Mouse (Mus musculus) kidney, embryonic 16.5 days (tissue): ENCODE data around the gene Slc16a11. TPM values are rescaled to one million over a fixed set of nuclear protein-coding genes. Genes with fewer than 3 reads are reported as not detected.

Source experiments
- ATAC-seq: fragments of 200-750 bp; cut with Nextera tagmentation; 2 replicates; pipeline ENCODE4 v1.8.0; 2017; ENCODE audit warnings: moderate TSS enrichment; ENCODE audit not compliant: low FRiP score, low TSS enrichment
- H3K27ac ChIP-seq: fragments of 300-500 bp; sonication (generic); 2 replicates; pipeline ENCODE4 v1.5.1; 2014; ENCODE audit warnings: low read length
- H3K27me3 ChIP-seq: fragments of 300-500 bp; sonication (generic); 2 replicates; pipeline ENCODE4 v1.6.1; 2014; ENCODE audit warnings: low read length, control low read depth, mixed read lengths; ENCODE audit not compliant: insufficient read depth
- H3K36me3 ChIP-seq: fragments of 300-500 bp; sonication (generic); 2 replicates; pipeline ENCODE4 v1.6.1; 2014; ENCODE audit warnings: low read length, control low read depth, mixed read lengths; ENCODE audit not compliant: insufficient read depth
- H3K4me1 ChIP-seq: fragments of 300-500 bp; sonication (generic); 2 replicates; pipeline ENCODE4 v1.6.1; 2014; ENCODE audit warnings: low read length, control low read depth, mixed read lengths; ENCODE audit not compliant: insufficient read depth
- H3K4me2 ChIP-seq: fragments of 300-500 bp; sonication (generic); replicated peaks from 2 replicates; pipeline ENCODE4 v1.6.1; 2014; ENCODE audit warnings: low read depth, low read length
- H3K4me3 ChIP-seq: fragments of 300-500 bp; sonication (generic); 2 replicates; pipeline ENCODE4 v1.5.1; 2014; ENCODE audit warnings: mild to moderate bottlenecking, low read length
- H3K9ac ChIP-seq: fragments of 300-500 bp; sonication (generic); replicated peaks from 2 replicates; pipeline ENCODE4 v1.6.1; 2014; ENCODE audit warnings: low read length
- H3K9me3 ChIP-seq: fragments of 300-500 bp; sonication (generic); 2 replicates; pipeline ENCODE4 v1.6.1; 2016; ENCODE audit warnings: low read length, control low read depth
- WGBS: fragments of 180-500 bp; shearing (Covaris S2); extraction: QIAGEN DNeasy Blood & Tissue Kit; methylation state at CpG from one replicate; pipeline ENCODE4 v1.1.7; 2014; 5-methylcytosine and 5-hydroxymethylcytosine counted together
- polyA plus RNA-seq: library from polyadenylated mRNA; unstranded; fragments of >200 nt; fragmentation: Nextera tagmentation; extraction: Ambion mirVana; gene quantifications from 2 replicates; pipeline ENCODE4 v1.2.1, GENCODE M21; 2015

Slc16a11 gene
- polyA plus RNA-seq, 1 experiment from 2014 or later = 5.5 TPM

DNA sequence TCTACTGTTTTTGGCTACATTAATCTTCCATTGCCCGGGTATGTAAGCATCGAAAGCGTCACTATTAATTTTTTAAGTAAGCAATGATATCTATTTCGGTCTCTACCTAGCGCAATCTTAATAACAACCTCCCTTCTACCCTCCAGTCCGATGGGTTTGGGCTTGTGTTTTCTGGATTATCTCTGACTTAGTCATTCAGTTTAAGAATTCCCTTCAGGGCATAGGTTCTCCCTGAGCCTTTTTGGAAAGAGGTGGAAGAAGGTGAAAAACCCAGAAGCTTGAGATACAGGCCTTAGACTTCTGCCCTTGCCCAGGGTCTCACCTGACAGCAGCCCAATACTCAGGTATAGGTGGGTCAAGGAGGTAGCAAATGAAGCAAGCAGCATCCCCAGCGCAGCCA is 7.3 kb downstream of the Slc16a11 start:
- H3K4me2 ChIP-seq = peak overlapping the region; percentile 72

DNA sequence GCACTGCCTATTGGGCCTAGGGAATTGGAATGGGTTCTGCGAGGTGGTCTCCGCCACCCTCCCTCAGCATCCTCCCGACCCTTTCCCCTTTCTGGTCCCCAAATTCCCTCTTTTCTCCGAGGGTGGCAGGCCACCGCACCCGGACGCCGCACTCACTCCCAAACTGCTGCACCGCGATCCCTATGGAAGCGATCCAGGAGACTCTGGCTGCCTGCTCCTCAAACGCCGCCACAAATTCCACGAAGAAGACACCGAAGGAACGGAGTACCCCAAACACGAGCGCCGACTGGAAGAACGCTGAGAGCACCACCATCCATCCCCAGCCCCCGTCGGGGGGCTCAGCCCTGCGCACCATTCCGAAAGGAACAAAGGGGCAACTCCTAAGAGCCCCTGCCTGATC is 7.8 kb downstream of the Slc16a11 start:
- ATAC-seq = no peak
- peaks cover 22% of the 10 kb centered on the region for H3K27me3 ChIP-seq
- 2% methylated on average over 24 of the region's 24 CpGs for WGBS

More for the DNA sequence above, 7.3 kb downstream of the Slc16a11 start:
- Histone ChIP-seq H3K27ac (no peak overlapping the region), H3K9me3 (no peaks in the 10 kb centered on the region), H3K27me3 (peaks cover 25% of the 10 kb centered on the region), H3K4me3 (peak overlapping the region; percentile 53), H3K4me1 (peaks cover 24% of the 10 kb centered on the region), H3K9ac (peak overlapping the region; percentile 70), H3K36me3 (no peaks in the 10 kb centered on the region)
- no peak for ATAC-seq
- 63% methylated on average over 7 of the region's 7 CpGs for WGBS

DNA sequence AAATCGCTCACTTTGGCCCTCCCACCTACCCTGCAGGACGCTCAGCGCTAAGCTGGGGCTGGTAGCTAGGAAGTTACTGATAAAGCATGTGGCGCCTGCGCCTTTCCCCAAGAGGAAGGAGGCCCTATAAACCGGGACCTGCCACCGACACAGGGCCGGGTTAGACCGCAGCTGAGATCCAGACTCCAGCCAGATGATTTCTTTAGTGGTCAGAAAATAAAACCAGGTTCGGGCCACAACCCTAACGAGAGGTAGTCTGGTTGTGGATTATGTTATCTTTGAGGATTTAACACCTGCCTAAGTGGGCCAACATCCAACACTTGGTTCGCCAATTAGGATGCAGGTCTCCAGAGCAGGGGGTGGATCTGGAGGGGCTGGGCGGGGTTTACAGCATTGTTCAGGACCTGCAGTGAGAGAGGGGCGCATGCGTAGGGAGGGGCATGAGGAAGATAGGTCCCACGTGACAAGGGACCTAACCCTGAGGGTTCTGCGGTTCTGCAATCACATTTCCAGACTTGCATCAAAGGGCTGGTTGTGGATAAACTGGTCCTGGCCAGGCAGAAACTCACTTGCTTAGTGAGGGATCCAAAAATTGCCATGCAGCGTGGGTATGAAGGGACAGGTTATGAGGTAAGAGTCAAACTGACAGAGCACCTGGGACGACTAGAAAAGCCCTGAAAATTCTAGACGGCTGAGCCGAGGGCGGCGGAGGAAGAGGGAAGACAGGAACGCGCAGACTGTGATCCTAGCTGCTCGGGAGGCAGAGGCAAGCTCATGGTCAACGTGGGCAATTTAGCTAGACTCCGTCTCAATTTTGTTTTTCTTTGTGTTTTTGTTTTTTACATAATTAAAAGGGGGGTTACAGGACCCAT is 8.4 kb downstream of the Slc16a11 start, which contains the start of gene Slc16a13:
Gene Slc16a13 (minus strand): TSS at position 334 of the 872 bp plus-strand sequence.
- Histone ChIP-seq H3K27ac (peak within 1 kb of the TSS; percentile 79), H3K4me1 (peaks cover 21% of the 10 kb centered on the region), H3K9me3 (no peaks in the 10 kb centered on the region), H3K27me3 (peaks cover 22% of the 10 kb centered on the region), H3K36me3 (no peaks in the 10 kb centered on the region), H3K4me2 (peak within 1 kb of the TSS; percentile 72), H3K9ac (peak within 1 kb of the TSS; percentile 70), H3K4me3 (peak within 1 kb of the TSS; percentile 53)
- WGBS = under 1% methylated on average over 28 of the region's 28 CpGs
- ATAC-seq = peak; percentile 92

More for the DNA sequence above, 7.8 kb downstream of the Slc16a11 start:
- H3K4me2 ChIP-seq = peak overlapping the region; percentile 72
- peak overlapping the region; percentile 53 for H3K4me3 ChIP-seq
- peak overlapping the region; percentile 79 for H3K27ac ChIP-seq
- H3K36me3 ChIP-seq = no peaks in the 10 kb centered on the region
- H3K9me3 ChIP-seq = no peaks in the 10 kb centered on the region
- peak overlapping the region; percentile 70 for H3K9ac ChIP-seq
- H3K4me1 ChIP-seq = peaks cover 21% of the 10 kb centered on the region

DNA sequence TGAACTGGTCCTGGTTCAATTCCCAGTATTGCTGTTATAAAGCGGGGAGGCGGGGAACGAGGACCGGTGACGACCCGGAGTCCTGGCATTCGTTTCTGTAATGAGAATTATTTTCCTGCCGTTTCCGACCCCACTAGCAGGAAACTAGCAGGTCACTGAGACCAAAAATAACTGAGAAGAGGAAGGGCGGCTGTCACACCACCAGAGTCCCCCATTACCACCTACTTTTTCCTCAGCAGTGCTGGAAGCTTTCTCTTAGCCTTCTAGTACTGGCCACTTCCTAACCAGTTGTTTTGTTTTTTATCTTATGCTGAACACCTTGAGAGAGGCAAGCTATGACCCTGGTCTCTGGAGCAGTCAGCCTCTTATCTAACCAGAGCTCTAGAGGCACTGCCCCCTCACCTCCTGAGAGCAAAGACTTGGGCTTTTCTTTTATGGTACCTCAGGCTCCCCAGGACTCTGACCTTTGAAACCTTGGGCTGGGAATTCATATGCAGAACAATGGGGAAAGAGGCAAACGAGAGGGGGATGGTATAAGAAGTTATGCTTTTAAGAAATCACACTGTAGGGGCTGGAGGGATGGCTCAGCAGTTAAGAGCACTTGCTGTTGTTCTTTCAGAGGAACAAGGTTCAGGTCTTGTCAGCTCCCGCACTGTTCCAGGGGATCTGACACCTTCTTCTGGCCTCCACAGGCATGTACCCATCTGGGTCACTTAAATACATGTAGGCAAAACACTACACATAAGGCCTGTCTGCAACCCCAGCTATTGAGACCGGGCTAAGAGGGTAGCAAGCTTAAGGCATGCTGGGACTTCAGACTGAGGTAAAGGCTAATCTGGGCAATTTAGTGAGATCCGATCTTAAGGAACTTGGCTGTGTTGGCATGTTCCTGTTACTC is 9.3 kb downstream of the Slc16a11 start:
- Histone ChIP-seq H3K4me1 (peaks cover 27% of the 10 kb centered on the region), H3K27me3 (peaks cover 25% of the 10 kb centered on the region)
- ATAC-seq = no peak; the same call in 1 of the 2 replicates

DNA sequence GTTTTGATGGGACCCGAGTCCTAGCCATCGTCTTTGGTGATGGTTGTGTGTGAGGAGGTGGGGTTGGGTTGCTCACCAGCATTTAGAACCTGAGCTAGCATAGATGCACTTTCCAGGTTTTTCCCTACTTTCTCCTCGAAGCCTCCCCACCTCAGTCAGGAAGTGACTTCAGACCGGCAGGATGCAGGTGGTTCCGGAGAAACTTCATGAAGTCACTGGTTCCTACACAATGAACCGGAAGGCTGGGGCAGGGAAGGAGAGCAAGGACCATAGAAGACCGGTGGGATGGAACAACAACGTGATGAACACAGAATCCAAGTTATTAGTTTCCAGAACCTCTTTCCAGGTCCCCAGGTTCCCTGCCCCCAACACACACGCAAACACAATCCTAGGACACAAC is 11.2 kb downstream of the Slc16a11 start:
- Histone ChIP-seq H3K4me1 (peaks cover 24% of the 10 kb centered on the region), H3K4me2 (peak overlapping the region; percentile 56; the same call in 1 of the 2 replicates), H3K9me3 (no peaks in the 10 kb centered on the region), H3K27me3 (peaks cover 40% of the 10 kb centered on the region), H3K36me3 (no peaks in the 10 kb centered on the region), H3K27ac (peak overlapping the region; percentile 67), H3K9ac (0 out of 2 replicates have a peak overlapping the region, but pooled peaks have one; percentile 5), H3K4me3 (no peak overlapping the region)
- ATAC-seq = no peak
- WGBS = 76% methylated on average over 9 of the region's 9 CpGs

More for the DNA sequence above, 9.3 kb downstream of the Slc16a11 start:
- Histone ChIP-seq H3K27ac (peak overlapping the region; percentile 73), H3K9ac (peak overlapping the region; percentile 50), H3K4me2 (peak overlapping the region; percentile 72), H3K9me3 (no peaks in the 10 kb centered on the region), H3K36me3 (no peaks in the 10 kb centered on the region), H3K4me3 (peak overlapping the region; percentile 53)
- 13% methylated on average over 14 of the region's 14 CpGs for WGBS

DNA sequence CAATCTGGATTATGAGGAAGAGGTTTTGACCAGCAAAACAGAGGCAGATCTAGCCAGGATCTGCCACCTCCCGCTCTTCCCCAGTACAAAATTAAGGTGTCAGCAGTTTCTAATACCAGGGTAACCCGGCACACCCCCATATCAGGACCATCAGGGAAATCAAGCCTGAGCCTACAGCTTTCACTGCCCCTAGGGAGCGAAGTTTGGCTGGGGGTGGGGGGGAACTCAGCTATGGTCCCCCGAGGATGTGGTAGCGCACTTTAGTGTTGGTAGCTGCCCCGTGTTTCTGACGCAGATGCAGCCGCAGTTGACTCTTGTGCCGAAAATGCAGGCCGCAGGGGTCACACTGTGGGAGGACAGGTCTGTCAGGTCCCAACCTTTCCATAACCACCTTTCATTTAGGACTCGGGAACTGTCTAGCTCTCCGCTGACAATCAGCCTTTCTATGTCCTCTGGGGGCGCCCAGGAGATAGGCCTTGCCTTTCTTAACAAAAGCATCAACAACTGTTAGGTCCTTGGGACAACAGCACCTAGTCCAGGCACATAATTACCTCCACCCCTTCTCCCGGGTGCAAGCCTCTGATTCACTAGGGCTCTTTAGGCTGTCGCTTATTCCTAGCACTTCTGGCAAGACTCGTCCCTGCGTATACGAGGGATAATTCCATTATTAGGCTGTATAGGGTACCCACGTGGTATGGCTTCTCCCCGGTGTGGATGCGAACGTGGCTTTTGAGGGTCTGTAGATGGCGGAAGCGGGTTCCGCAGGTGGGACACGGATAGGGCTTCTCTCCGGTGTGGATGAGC is 13.4 kb downstream of the Slc16a11 start:
- Histone ChIP-seq H3K9me3 (no peaks in the 10 kb centered on the region), H3K4me3 (peak overlapping the region; percentile 48), H3K27me3 (peaks cover 55% of the 10 kb centered on the region), H3K4me2 (peak overlapping the region; percentile 56), H3K4me1 (peaks cover 25% of the 10 kb centered on the region), H3K27ac (peak overlapping the region; percentile 23), H3K9ac (peak overlapping the region; percentile 69), H3K36me3 (no peaks in the 10 kb centered on the region)
- no peak for ATAC-seq
- 17% methylated on average over 27 of the region's 27 CpGs for WGBS

DNA sequence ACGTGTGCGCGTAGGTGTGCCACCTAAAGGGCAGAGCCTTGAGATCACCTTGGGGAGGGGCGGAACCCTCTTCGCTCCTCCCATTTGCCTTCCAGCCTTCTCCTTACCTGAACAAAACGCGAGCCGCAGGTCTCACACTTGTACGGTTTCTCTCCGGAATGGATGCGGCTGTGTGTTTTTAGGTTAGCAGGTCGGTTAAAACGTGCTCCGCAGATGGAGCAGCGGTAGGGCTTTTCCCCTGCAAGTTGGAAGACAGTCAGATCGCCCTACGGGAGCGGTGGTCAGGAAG is 14.0 kb downstream of the Slc16a11 start:
- H3K27ac ChIP-seq = peak overlapping the region; percentile 7; the same call in 1 of the 2 replicates
- H3K4me2 ChIP-seq = peak overlapping the region; percentile 56
- H3K27me3 ChIP-seq = peaks cover 55% of the 10 kb centered on the region
- H3K9ac ChIP-seq = peak overlapping the region; percentile 69
- 6% methylated on average over 18 of the region's 18 CpGs for WGBS
- H3K9me3 ChIP-seq = no peaks in the 10 kb centered on the region
- H3K4me3 ChIP-seq = peak overlapping the region; percentile 48
- peaks cover 25% of the 10 kb centered on the region for H3K4me1 ChIP-seq
- no peaks in the 10 kb centered on the region for H3K36me3 ChIP-seq
- ATAC-seq = no peak

DNA sequence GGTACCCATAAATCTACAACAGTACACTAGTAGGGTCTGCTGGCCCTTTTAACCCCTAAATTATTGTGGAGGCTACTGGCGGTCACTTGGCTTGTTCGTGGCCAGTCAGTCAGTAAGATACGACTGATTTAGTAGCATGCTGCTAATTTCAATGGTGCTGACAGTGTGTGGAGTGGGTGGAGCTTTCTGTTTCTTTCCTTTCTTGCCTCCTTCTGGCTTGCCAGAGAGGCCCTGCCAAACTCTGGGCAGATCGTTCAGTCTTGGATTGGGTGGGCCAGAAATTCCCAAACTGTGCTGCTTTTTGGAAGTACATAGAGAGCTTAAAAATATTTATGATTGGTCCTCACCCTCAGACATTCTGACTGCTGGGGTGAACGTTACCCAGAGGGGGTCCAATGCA is 14.6 kb downstream of the Slc16a11 start:
- Histone ChIP-seq H3K4me1 (peaks cover 21% of the 10 kb centered on the region), H3K4me3 (peak overlapping the region; percentile 48), H3K27ac (no peak overlapping the region), H3K4me2 (peak overlapping the region; percentile 56), H3K9ac (peak overlapping the region; percentile 69), H3K27me3 (peaks cover 51% of the 10 kb centered on the region), H3K9me3 (no peaks in the 10 kb centered on the region), H3K36me3 (no peaks in the 10 kb centered on the region)
- WGBS = 23% methylated on average over 5 of the region's 5 CpGs
- no peak for ATAC-seq

DNA sequence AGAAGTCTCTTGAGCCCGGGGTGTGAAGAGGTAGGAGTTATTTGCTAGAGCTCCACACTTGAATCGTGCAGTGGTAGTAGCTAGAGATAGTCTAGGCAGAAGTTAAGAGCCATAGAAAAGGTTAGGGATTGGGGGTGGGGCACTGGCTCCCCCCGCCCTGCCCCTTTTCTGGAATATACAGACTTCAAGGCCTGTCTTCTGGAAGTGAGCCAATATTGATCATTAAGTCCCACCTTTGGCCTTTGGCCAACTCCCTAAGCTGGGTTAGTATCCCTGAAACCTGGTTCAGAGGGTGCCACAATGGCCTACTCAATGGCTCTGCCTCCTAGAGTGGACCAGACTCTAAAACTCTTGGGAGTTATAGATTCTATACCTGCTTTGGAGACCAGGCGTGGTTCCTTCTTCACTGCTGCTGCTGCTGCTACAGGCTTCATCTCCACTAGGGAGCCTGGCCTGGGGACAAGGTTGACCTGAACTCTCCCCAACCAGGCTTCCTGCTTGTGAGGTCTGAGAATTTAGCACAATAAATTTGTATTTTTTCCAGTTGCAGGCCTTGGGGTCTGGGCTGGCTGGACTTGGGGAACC is 15.2 kb downstream of the Slc16a11 start:
- Histone ChIP-seq H3K27me3 (peaks cover 49% of the 10 kb centered on the region), H3K27ac (no peak overlapping the region), H3K9ac (peak overlapping the region; percentile 69), H3K4me2 (peak overlapping the region; percentile 56), H3K9me3 (no peaks in the 10 kb centered on the region), H3K4me1 (peaks cover 24% of the 10 kb centered on the region), H3K36me3 (no peaks in the 10 kb centered on the region), H3K4me3 (peak overlapping the region; percentile 48)
- 81% methylated on average over 4 of the region's 4 CpGs for WGBS
- no peak for ATAC-seq
